Mouse (Mus musculus) cortical plate, adult 2 months (tissue): Measurements from ENCODE around the gene Arrb2. TPM values are rescaled to one million over a fixed set of nuclear protein-coding genes. Genes with fewer than 3 reads are reported as not detected.
A peak's percentile ranks its signal among the peaks of the same experiment; 100 is the strongest.

ENCODE experiments used
- H3K27ac ChIP-seq: fragments of 200-500 bp; 2 replicates; pipeline ENCODE4 v1.5.1; 2012; ENCODE audit warnings: low read length, control low read depth, inconsistent platforms; ENCODE audit not compliant: insufficient read depth
- H3K4me1 ChIP-seq: fragments of 200-500 bp; 2 replicates; pipeline ENCODE4 v1.6.1; 2011; ENCODE audit warnings: low read length; ENCODE audit not compliant: control insufficient read depth, insufficient read depth
- H3K4me3 ChIP-seq: fragments of 200-500 bp; 2 replicates; pipeline ENCODE4 v1.5.1; 2011; ENCODE audit warnings: mild to moderate bottlenecking, low read length, control low read depth; ENCODE audit not compliant: insufficient read depth
- CTCF ChIP-seq: fragments of 200-500 bp; IDR thresholded peaks from 2 replicates; pipeline ENCODE4 v1.5.1; 2011; ENCODE audit warnings: mild to moderate bottlenecking, control low read depth, low read length; ENCODE audit not compliant: insufficient read depth; ENCODE audit errors: extremely low read depth
- POLR2A ChIP-seq: fragments of 200-500 bp; IDR thresholded peaks from 2 replicates; pipeline ENCODE4 v1.6.1; 2011; ENCODE audit warnings: mild to moderate bottlenecking, low read length, control low read depth; ENCODE audit not compliant: insufficient read depth; ENCODE audit errors: extremely low read depth
- polyA plus RNA-seq: library from polyadenylated mRNA; depleted of rRNA; stranded (reverse); fragments of >200 nt; gene quantifications from 2 replicates; pipeline ENCODE4 v1.2.3, GENCODE M21; 2012

Arrb2 gene
- polyA plus RNA-seq, 1 experiment = 58.1 TPM

GRCm38 (mm10) chr11:70441882-70442281, 9.4 kb downstream of the Arrb2 start:
- Histone ChIP-seq H3K4me1 (no peaks in the 10 kb centered on the region), H3K4me3 (no peak overlapping the region), H3K27ac (no peak overlapping the region)
- TF ChIP-seq CTCF = no peak
- no peak for TF ChIP-seq POLR2A

GRCm38 (mm10) chr11:70443964-70444363, 11.5 kb downstream of the Arrb2 start:
- TF ChIP-seq CTCF (no peak), POLR2A (no peak)
- Histone ChIP-seq H3K4me3 (no peak overlapping the region), H3K27ac (no peak overlapping the region), H3K4me1 (no peaks in the 10 kb centered on the region)

- Histone ChIP-seq H3K4me1 (no peaks in the 10 kb centered on the region), H3K4me3 (no peak overlapping the region), H3K27ac (no peak overlapping the region)
- TF ChIP-seq POLR2A = no peak
- TF ChIP-seq CTCF = no peak
Measured at GRCm38 (mm10) chr11:70444667-70445066, 12.2 kb downstream of the Arrb2 start.

- H3K4me3 ChIP-seq = no peak overlapping the region
- no peaks in the 10 kb centered on the region for H3K4me1 ChIP-seq
- no peak for TF ChIP-seq CTCF
- no peak for TF ChIP-seq POLR2A
- H3K27ac ChIP-seq = no peak overlapping the region
Measured at GRCm38 (mm10) chr11:70446756-70447155, 14.3 kb downstream of the Arrb2 start.

- H3K27ac ChIP-seq = no peak overlapping the region
- H3K4me1 ChIP-seq = no peaks in the 10 kb centered on the region
- no peak for TF ChIP-seq CTCF
- no peak overlapping the region for H3K4me3 ChIP-seq
Measured at GRCm38 (mm10) chr11:70447373-70447772, 14.9 kb downstream of the Arrb2 start.

GRCm38 (mm10) chr11:70450926-70451325, 18.5 kb downstream of the Arrb2 start:
- TF ChIP-seq CTCF = no peak
- no peak for TF ChIP-seq POLR2A
- H3K27ac ChIP-seq = no peak overlapping the region
- H3K4me3 ChIP-seq = no peak overlapping the region
- H3K4me1 ChIP-seq = no peaks in the 10 kb centered on the region; the same call in 1 of the 2 replicates

GRCm38 (mm10) chr11:70451797-70452498, 19.5 kb downstream of the Arrb2 start, which contains the start of gene Med11:
Gene Med11, plus strand, starts transcription at chr11:70451919.
- Histone ChIP-seq H3K4me1 (no peaks in the 10 kb centered on the region; the same call in 1 of the 2 replicates), H3K27ac (peak within 1 kb of the TSS; percentile 89), H3K4me3 (peak within 1 kb of the TSS; percentile 53)
- TF ChIP-seq POLR2A (peak; percentile 91), CTCF (peak; percentile 70)

GRCm38 (mm10) chr11:70453261-70454044, 21.0 kb downstream of the Arrb2 start:
- no peaks in the 10 kb centered on the region; the same call in 1 of the 2 replicates for H3K4me1 ChIP-seq
- TF ChIP-seq POLR2A = no peak
- no peak overlapping the region for H3K4me3 ChIP-seq
- H3K27ac ChIP-seq = no peak overlapping the region

GRCm38 (mm10) chr11:70458688-70459600, 26.5 kb downstream of the Arrb2 start, which contains the start of gene Zmynd15:
Gene Zmynd15, plus strand, starts transcription at chr11:70459433.
- Histone ChIP-seq H3K4me3 (peak within 1 kb of the TSS; percentile 37), H3K27ac (no peak within 1 kb of the TSS)
- TF ChIP-seq POLR2A = no peak
- TF ChIP-seq CTCF = no peak

More at GRCm38 (mm10) chr11:70458688-70459600, 26.5 kb downstream of the Arrb2 start, which contains the start of gene Zmynd15:
- no peaks in the 10 kb centered on the region; the same call in 1 of the 2 replicates for H3K4me1 ChIP-seq
